Mouse (Mus musculus) spleen, adult 18-20 months (tissue): ENCODE data around the gene Eif2s1.
A peak's percentile ranks its signal among the peaks of the same experiment; 100 is the strongest.

Source experiments
- DNase-seq, 2 experiments: peaks; one replicate each; pipeline ENCODE4 v3.0.0; 2022; ENCODE audit warnings: mixed read lengths in 2 of 2

The Eif2s1 gene

DNA sequence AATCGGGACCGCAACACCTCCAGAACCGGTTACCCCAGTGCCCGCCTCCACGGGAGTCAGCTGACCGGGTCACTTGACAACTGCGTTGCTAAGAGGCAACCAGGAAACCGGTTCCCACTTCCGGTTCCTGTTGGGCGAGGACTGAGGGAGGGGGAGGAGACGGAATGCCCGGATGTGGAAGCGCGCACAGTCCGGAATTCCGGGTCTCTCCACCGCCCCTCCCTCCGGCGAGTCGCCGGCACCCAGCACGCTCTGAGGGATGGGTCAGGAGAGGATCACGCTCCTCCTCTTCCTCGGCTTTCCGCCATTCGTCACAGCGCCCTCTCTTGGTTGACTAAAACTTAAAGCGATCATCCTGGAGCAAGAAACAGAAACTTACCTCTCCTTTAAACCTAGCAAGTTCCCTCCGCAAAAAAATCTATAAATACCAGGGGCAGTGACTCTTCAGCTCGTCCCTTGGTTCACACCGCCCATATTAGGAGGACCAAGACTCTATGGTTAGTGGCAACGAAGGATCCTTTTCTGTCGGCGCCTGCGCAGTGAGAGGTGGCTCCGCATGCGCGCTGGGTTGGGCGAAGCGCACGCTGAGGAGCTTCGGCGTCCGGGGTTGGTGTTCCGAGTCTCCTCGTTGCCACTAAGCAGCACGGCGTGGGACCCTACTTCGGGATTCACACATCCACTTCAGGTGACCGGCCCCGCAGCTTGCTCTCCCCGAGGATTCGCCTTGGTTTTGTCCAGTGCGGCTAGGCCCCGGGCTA lies at the start of gene Eif2s1, which contains the start of gene Atp6v1d:
TSS of gene Eif2s1 (plus strand) at position 324 of the 758 bp plus-strand sequence.
TSS of gene Atp6v1d (minus strand) at position 143 of the 758 bp plus-strand sequence.
- DNase-seq = peak; percentile 91 to 98

DNA sequence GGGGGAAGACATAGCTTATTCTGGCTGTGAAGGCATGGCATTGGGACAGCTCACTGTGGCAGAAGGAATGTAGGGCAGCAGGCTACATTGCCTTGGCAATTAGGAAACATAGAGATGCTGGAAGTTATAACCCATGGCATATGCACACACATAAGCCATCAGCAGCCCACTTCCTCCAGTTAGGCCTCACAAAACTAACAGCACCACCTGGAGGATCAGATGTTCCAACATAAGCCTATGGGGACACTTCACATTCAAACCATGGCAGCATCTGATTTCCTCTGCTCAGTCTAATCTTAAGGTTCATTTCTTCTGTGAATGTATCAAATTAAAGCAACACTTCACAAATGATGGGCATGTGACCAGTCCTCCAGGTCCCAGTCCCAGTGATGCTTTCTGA lies 47.2 kb upstream of the Eif2s1 start:
- DNase-seq = no peak

DNA sequence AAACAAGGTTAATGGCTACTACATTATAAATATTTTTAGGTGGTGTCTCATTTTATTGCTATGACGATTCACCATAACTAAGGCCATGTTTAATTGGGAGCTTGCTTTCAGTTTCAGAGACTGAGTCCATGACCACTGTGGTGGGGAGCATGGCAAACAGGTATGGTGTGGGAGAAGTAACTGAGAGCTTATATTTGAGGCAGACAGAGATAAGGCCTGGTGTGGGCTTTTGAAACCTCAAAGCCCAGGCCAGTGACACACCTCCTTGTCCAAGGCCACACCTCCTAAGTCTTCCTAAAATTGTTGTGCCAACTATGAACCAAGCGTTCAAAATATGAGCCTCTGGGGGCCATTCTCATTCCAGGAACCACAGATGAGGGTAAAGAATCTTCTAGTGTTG lies 27.1 kb upstream of the Eif2s1 start:
- DNase-seq = no peak

DNA sequence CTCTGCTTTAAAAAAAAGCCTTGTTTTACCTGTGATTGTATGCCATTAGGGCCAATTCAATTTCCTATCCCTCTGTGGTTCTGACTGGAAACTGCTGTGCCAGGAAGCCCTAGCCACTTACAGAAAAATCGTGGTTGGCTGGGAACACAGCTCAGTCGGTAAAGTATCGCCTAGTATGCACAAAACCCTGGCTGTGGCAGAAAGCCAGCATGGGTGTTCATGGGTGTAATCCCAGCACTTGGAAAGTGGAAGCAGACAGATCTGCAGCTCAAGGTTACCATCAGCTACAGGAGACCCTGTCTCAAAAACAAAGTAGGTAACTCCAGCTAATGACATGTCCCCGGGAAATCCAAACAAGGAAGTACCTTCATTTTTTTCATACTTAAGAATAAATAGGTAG lies 21.7 kb upstream of the Eif2s1 start:
- DNase-seq = no peak

DNA sequence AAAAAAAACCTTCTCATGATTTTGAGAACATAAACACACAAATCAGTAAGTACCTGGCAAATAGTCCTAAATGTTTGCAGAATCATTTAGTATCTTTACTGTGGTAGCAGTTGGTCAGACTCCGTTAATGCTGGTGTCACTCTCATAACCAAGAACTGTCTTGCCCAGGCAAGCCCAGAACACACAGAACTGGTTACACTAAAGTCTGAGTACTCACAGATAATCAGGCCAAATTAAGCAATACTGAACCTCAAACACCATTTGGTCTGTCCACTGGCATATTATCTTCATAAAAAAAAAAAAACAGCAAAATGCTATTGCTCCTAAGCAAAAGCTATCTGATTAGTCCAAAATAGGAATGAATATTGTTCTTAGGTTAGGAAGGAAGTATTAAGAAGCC lies 19.2 kb upstream of the Eif2s1 start:
- DNase-seq = no peak

DNA sequence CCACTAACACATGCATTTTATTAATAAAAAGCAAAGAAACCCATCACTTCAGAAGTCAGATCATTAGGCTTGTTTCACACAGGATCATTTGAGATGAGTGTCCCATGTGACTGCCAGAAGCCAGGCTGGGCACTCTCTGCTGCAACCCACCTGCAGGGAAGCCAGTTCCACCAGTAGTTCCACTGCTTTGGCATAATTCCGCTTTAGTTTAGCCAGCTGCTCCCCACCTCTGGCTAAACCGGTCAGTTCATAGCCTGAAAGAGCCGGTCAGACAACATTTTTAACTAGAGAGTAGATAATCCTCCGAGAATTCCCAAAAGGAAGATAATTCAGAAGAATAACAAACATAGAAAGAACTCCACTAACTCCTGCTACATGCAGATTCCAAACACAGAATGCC lies 13.4 kb upstream of the Eif2s1 start:
- DNase-seq = no peak

DNA sequence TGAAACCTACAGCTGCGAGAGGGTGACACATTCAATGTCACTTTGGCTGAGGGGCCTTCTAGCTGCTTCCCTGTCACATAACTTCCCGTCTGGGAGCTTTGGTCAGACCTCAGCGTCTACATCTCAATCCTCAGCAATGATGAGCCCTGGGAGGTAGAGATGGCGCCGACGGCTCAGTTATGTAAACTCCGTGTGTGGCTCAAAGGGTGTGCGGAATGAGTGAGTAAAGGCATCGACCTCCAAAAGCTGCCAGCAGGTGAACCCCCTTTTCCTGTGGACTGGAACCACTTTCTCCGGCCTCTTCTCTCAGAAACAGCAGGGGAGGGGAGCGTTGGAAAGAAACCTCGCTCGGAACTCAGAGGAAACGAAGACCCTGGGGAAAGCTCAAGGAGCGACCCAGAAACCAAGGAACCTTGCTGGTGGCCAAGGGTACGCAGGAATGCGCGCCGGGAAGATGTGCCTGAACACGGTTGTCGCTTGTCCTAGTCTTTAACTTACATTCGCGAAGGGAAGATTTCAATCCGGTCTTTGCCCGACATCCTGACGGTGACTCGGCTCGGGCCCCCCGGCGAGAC lies 611 bp upstream of the Eif2s1 start:
- DNase-seq = no peak

DNA sequence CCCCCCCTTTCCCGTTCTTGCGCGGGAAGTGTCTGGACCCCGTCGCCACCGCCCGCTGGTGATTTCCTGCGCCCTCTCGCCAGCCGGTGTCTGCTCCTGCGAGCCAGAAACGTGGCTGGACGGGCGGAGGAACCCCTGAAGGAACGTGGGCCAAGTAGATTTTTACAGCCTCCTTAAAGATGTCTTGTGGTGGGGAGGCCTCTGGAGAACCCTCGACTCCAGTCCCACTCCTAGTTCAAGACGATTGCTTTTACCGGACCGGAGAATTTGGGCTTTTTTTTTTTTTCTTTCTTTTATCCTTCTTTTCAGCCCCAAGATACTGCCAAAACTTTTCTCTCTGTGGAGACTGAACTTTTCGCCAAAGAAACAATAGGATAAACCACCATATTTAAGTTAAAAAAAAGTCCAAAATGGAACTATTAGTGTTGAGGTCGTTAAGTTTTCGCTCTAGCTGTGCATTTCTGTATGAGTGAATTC lies 673 bp downstream of the Eif2s1 start:
- DNase-seq = no peak

DNA sequence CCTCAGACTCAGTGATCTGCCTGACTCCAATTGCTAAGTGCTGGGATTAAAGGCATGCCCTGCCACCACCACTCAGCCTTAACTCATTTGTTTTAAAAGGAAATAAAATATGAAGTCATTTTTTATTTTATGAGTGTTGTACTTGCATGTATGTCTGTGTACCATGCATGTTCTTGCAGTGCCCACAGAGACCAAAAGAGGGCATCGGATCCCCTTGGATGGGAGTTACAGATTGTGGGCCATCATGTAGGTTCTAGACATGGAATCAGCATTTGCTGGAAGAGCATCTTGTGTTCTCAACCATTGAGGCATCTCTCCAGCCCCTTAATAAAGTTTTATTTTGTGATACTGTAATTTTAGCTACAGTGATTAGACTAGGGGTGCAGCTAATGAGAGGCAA lies 3.8 kb downstream of the Eif2s1 start:
- DNase-seq = peak in 1 of 2 experiments; percentile 27

DNA sequence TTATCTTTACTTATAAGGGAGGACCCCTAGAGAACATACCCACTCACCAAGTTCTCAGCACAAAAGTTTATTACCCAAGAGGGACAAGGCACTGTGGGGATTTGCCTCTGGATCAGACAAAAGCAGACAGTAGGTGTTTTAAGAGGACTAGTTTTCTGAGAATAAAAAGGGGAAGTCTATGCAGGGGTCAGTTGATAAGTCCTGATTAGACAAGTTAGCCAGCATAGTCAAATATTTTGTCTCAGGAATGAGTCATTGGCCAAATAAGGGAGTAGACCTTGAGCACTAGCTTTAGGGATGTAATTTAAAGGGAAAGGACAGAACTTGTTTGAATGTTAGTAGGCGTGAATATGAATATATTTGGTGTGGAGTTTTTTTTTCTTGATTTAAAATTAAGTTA lies 6.5 kb downstream of the Eif2s1 start:
- no peak for DNase-seq

DNA sequence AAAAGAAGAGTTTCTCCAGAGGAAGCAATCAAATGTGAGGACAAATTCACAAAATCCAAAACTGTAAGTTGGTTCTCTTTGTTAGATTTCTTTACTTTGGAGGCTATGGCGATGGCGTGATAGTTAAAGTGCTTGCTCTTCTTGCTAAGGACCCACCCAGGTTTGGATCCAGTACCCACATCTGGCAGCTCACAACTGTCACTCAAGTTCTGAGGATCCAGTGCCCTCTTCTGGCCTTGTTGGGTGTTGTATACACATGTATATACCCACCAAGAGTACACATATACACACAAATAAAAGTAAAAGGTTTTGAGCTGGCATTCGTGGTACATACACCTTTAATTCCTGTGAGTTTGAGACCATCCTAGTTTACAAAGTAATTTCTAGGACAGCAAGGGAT lies 13.0 kb downstream of the Eif2s1 start:
- no peak for DNase-seq

DNA sequence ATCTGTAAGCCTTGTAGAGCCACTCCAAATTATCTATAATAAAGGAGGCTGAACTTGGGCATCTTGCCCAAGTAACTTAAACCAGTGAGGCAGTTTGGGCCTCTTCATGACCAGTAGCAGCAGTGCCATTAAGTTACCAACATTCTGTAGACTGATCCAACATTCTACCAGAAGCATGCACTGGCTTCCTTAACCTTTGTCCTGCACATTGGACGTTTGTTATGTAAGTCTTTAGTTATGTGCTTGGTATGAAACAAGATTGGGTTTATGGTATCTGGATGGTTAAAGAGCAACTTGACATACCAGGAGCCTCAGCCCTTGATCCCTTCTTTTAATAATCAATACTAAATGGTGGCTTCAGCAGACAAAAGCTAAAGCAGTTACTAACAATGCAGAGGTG lies 28.4 kb downstream of the Eif2s1 start:
- DNase-seq = no peak

DNA sequence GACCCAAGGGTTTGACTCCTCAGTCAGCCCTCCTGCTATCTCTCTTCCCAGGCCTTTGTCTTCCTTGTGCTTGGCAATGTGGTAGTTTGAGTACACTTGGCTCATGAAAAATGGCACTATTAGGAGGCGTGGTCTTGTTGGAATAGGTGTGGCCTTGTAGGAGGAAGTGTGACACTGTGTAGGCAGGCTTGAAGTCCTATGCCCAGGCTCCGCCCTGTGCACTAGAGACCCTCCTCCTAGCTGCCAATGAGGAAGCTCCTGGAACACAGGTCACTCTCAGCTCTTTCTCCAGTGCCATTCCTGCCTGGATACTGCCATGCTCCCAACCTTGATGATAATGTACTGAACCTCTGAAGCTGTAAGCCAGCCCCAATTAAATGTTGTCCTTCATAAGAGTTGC lies 29.5 kb downstream of the Eif2s1 start:
- no peak for DNase-seq

DNA sequence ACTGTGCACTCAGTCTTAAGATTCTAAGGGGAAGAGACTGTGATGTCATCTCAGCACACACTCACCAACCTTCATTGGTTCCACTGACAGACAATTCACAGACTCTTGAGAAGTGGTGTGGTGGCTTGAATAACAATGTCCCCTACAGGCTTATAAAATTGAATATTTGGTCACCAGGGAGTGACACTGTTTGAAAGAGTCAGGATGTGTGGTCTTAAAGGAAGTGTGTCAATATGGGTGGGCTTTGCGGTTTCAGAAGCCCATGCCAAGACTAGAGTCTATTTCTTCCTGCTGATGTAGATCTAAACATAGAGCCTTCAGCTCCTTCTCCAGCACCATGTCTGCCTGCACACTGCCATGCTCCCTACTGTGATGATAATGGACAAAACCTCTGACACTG lies 36.2 kb downstream of the Eif2s1 start:
- DNase-seq = no peak

DNA sequence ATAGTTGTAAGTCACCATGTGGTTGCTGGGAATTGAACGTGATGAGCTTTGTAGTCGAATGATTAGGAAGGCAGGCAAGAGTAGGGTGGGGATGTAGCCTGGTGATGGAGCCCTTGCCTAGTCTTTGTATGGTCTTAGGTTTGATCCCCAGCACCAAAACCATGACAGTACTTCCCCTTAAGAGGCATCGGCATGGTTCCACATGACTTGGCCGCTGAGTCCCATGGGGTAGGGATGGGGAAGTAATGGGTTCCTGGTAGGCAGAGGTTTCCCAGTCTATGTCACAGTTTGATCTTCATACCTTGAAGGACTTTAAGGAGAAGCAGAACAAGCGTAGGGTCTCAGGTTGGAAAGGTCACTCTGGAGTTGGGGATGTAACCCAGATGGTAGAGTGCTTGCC lies 39.8 kb downstream of the Eif2s1 start:
- DNase-seq = peak; percentile 53 to 58

DNA sequence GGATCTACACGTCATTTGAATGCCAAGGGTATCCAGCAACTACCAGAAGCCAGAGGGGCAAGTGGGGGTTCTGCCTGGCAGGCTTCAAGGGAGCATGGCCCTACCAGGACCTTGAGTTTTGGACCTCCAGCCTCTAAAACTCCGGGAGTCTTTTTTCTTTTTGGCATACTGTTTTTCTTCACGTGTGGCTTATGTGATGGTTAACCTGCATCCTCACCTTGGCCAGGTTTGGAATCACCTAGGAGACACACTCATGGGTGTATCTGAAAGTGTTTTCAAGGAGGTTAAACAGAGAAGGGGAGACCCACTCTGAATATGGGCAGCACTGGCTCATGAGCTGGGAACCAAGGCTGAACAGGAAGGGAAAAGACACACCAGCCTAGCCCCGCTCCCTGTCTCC lies 41.7 kb downstream of the Eif2s1 start:
- DNase-seq = no peak

DNA sequence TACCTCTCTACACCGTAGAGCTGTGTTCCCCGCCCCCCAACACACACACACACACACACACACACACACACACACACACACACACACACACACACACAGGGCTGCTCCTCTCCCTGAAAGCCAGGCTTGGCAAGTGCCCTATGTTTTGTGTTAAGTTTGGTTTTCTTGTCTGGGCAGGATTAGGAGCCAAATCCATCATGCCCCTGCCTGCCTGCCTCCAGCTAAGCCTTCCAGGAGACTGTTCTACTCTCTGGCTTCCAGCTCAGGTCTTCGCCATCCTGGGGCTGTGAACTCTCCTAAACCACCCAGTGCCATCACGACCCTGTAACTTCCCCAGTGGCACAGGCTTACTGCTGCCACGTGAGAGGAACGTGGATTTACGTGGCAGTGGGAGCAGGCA lies 42.9 kb downstream of the Eif2s1 start:
- DNase-seq = no peak

DNA sequence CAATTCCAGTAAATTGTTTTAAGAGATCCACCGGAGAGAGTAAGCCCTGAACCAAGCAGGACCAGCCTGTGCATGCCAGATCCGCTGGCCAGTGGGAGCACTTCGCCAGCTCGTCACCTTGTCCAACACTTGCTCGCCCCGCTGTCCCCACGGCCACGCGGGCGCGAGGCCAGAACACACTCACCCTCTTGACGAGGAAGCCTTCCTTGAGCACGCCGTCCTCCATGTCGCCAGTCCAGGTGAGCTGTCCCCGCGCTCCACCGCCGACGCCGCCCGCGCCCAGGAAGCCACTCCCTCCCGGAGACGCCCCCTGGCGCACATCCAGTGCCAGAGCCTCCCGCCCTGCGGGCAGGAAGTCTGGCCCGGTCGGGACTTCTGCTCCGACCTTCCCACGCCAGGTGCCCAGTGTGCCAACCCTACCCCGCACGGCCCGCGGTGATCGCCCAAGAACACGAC lies 45.1 kb downstream of the Eif2s1 start, which contains the start of gene Plek2:
TSS of gene Plek2 (minus strand) at position 258 of the 456 bp plus-strand sequence.
- peak; percentile 40 to 59 for DNase-seq

DNA sequence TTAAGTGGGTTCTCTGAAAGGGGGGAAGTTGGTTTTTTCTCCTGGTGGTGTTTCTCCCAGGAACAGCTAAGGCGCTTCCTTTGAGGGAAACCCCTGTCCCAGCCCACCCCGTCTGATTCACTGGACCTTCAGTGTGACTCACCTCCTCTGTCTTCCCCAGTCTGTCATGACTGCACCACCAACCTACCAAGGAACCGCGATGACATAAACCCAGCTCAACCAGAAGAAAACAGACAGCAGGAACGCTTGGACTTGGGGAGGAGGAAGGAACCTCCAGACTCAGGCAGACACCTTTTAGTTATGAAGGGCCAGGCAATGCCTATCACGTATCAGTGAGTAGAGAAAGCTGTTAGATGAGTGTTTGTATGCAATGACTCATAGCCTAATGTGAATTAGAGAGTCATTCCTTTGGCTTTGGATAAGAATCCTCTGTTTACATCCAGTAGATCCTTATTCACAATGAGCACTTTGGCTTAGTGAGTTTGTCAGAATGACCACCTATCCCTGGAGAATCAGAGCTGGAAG lies 46.5 kb downstream of the Eif2s1 start:
- DNase-seq = no peak

DNA sequence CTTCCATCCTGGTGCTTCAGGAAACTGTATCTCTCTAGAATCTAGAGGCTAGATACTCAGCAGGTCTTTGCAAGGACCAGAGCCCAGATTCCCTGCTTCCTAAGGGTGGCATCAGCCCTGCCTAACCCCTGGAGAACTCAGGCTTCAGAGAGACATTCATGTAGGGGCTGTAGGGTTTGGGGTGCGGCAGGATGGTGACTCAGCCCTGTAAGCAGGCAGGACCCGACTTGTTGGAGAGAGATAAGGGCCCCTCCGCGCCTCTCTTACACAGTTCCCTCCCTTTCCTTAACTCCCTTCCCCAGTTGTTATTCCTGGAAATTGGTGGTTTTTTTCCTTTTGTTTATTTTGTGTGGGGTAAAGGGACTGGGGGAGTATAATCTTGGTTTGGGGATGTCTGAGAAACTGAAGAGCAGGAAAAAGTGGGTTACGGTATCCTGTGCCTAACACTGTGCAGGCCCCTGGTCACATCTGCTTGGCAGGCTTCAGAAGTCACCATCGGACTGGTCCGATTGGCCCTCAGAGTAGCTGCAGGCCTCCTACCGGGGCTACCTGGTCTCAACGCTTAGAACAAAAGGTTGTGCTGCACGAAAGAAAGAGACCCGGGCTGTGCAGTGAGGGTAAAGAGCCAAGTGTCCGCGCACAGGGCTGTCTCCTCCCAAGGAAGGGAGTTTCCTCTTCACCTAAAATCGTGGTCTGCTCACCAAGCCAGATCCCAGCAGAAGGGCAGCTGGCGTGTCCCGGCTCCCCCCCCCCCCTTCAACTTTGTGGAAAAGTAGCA lies 49.3 kb downstream of the Eif2s1 start:
- no peak for DNase-seq

DNA sequence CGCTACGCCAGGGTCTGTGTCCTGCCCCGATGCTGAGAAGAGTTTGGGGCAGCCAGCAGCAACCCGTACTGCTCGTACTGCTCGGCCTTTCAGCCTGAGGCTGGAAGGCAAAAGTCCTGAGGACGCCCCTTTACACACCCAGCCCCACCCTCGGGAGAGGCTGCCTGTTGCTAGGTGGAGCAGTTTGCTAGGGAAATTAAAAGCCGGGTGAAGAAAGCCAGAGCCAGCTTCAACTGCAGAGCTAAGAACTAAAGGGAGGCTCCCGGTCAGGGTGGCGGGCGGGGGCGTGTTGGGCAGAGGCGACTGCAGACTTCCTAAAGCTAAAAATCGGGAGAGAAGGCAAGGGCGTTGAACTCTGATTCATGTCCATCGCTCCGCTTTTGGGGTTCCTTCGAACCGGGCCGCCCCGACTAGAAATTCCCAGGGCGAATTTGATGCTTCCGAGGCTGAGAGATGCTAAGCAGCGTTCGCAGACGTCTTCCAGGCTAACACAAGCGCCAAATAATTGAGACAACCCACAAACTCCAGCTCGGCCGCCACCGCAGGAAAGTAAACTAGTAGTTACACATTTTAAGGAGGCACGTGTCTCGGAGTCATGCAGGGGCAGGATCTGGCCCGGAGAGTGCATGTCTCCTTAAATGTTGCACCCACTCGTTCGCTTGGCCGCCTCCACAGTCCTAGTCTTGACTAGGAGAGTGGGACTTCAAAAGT lies 50.2 kb downstream of the Eif2s1 start:
- DNase-seq = peak in 1 of 2 experiments; percentile 10

DNA sequence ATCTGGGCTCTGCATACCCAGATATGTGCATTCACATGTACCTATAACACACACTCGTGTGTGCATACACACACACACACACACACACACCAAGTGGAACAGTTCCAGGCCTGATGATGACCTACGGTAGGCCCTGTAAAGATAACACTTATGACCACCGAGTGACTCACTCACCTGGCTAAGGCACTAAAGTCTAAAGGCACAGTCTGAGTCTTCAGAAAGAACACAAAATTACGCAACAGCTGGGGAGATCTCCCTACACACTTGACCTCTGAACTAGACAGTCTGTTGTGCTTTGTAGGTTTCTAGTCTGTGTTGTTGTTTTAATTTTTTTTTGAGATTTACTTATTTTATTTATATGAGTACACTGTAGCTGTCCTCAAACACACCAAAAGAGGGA lies 52.8 kb downstream of the Eif2s1 start:
- DNase-seq = no peak

DNA sequence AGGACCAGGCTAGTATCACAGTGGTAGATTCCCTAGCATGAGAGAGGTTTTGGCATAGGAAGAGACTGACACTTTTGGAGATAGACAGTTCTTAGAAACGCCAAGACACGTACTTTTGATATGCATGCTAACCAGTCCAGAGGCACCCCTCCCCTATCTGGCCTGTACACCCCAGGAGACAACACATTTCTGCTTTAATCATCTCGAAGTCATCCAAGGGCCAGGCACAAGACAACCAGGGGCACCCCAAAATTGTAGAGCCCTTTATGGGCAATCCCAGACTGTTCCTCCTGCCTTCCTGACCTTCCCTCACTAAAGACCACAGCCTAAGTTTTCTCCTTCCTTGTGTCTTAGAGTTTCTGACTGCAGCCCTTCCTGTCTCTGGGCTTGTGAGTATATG lies 53.9 kb downstream of the Eif2s1 start:
- DNase-seq = no peak
